Mouse (Mus musculus): ENCODE measurements around the gene Kcnq2. TPM values are rescaled to one million over a fixed set of nuclear protein-coding genes. Genes with fewer than 3 reads are reported as not detected.

Gene Kcnq2
- polyA plus RNA-seq, 1 experiment = not detected

DNA sequence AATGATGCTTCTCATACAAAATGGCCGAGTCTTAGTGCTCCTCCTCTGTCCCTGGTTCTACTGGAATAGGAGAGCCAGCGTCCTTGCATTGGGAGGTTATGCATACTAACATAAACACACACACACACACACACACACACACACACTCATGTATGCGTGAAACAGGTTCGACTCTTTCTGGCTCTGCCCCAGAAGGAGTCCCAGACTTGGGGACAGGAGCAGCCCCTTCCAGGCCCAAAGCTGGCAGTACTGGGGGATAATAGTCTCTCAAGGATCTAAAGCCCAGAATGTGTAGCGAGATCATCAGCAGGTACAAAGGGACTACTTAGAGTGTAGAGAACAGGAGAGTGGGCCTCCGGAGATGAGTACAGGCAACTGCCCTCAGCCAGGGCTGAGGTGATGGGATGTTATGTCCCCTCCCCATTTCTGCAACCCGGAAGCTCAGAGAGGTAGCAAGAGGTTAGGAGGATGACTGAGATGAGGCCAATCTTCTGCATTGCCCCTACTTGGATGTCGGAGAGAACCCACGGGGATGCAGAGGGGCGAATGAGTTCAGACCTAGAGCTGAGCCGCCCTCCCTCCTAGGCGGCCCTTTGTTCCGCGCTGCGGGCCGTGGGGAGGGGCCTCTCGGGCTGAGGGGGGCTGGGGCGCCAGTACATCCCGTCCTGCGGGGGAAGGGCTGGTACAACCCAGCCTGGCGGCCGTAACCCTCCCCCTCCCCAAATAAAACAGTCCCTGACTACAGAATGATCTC is 1.1 kb downstream of the Kcnq2 start:
- Histone ChIP-seq H3K4me3 (ENCODE audit: insufficient read depth, low read depth, low read length) (peak overlapping the region; percentile 26; the same call in 1 of the 2 replicates), H3K27ac (replicated peaks; ENCODE audit: low read depth, low read length) (no peak overlapping the region), H3K4me1 (ENCODE audit: control insufficient read depth, insufficient read depth, insufficient read length, low read length) (no peaks in the 10 kb centered on the region)

DNA sequence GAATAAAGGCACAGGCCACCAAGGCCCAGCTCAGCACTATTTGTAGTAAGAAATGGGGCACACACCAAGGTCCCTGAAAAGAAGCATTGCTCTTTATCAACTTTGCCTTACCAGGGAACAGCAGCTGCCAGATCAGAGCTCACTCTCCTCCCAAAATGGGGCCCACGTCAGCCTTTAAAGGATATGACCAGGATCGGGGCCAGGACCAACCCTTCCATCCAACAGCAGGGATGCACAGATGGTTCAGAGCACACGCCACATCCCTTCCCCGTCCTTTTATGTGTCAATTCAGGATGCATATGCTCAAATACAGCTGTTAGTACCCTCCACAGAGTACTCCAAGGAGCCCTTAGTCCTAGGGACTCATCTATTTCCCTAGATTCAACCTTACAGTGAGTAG is 4.9 kb downstream of the Kcnq2 start:
- H3K4me1 ChIP-seq (ENCODE audit: control insufficient read depth, insufficient read depth, insufficient read length, low read length) = no peaks in the 10 kb centered on the region
- H3K4me3 ChIP-seq (ENCODE audit: insufficient read depth, low read depth, low read length) = no peak overlapping the region
- no peak overlapping the region for H3K27ac ChIP-seq (replicated peaks; ENCODE audit: low read depth, low read length)

DNA sequence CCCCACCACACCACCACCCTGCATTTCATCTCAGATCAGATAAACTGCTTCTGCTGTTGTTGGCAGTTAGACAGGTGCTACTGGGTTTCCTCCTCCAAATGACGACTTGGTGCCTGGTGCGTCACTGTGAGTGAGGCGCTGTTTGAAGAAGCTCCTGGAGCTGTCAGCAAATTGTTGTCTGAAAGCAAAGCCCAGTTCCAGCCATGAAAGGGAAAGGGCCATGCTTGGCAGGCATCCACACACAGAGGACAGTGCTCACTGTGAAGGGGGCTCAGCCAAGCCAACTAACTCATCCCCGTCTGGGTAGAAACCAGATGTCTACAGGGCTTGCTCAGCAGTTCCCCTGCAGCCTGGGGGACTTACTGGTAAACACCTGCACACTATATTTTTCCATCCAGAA is 6.1 kb downstream of the Kcnq2 start:
- H3K27ac ChIP-seq (replicated peaks; ENCODE audit: low read depth, low read length) = no peak overlapping the region
- no peak overlapping the region for H3K4me3 ChIP-seq (ENCODE audit: insufficient read depth, low read depth, low read length)
- H3K4me1 ChIP-seq (ENCODE audit: control insufficient read depth, insufficient read depth, insufficient read length, low read length) = no peaks in the 10 kb centered on the region

DNA sequence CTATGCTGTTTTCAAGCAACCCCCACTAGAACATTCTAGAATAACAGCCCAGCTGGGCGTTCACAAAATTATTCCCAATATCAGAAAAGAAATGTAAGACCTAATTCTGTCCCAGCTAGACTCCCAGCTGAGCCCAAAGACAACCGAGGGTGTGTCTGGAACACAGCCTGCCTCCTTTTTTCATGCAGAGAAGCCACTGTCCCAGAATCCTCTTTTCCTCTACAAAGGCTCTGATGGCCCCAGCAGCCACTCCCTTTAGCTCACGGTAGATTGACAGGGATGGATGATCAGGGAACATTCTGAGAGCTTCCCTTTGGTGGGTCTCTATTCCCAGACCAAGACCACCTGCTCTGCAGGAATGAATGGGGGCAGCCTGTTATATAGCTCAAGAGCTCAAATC is 7.3 kb downstream of the Kcnq2 start:
- no peak overlapping the region for H3K27ac ChIP-seq (replicated peaks; ENCODE audit: low read depth, low read length)
- no peak overlapping the region for H3K4me3 ChIP-seq (ENCODE audit: insufficient read depth, low read depth, low read length)
- no peaks in the 10 kb centered on the region for H3K4me1 ChIP-seq (ENCODE audit: control insufficient read depth, insufficient read depth, insufficient read length, low read length)

DNA sequence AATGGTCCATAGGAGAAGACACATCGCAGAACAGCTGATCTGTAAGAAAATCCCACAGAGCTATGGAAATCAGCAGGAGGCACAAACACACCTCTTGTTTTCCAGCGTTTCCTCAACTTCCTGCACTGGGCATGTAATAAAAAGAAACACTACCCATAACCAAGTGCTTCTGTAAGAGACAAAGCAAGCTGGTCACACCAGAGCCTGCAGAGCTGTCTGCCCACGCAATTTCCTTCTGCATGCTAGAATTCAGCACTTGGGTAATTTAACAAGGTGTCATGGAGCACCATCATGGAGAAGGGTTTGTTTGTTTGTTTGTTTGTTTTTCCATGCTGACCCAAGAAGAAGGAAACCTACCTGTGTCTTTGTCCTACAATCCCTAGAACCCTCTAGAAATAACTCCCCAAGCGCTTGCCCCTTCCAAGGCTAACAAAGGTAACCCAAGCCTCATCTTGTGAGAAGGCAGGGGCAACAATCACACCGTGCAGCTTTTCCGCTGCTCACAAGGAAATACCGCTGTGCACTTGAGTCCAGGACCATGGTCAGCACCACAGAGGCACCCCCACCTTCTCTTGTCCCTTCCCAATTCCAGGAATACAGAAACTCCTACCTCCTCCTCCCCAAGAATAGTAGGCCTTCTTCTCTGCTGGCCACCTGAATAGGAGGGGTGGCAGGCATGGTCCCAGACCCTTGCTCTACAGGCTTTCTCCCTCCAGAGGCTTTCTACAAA is 9.2 kb downstream of the Kcnq2 start:
- Histone ChIP-seq H3K4me1 (ENCODE audit: control insufficient read depth, insufficient read depth, insufficient read length, low read length) (no peaks in the 10 kb centered on the region), H3K4me3 (ENCODE audit: insufficient read depth, low read depth, low read length) (no peak overlapping the region), H3K27ac (replicated peaks; ENCODE audit: low read depth, low read length) (no peak overlapping the region)

DNA sequence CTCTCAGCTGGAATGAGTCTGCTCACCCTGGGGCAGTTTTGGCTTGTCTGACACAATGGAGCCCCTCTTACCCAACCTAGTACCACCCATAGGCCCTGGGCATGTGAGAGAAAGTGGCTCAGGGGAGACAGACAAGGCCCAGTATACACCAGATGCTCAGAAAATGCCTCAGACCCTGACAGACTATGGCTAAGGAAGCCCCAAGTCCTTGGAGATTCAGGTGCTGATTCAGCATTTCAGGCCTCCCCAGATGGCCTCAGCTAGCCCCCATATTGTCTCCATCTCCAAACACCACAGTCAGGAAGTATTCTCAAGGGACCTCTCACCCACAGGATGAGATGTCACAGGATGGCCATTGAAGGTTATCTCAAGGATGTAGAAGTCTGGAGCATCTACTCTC is 12.5 kb downstream of the Kcnq2 start:
- Histone ChIP-seq H3K4me1 (ENCODE audit: control insufficient read depth, insufficient read depth, insufficient read length, low read length) (no peaks in the 10 kb centered on the region), H3K4me3 (ENCODE audit: insufficient read depth, low read depth, low read length) (no peak overlapping the region), H3K27ac (replicated peaks; ENCODE audit: low read depth, low read length) (no peak overlapping the region)

DNA sequence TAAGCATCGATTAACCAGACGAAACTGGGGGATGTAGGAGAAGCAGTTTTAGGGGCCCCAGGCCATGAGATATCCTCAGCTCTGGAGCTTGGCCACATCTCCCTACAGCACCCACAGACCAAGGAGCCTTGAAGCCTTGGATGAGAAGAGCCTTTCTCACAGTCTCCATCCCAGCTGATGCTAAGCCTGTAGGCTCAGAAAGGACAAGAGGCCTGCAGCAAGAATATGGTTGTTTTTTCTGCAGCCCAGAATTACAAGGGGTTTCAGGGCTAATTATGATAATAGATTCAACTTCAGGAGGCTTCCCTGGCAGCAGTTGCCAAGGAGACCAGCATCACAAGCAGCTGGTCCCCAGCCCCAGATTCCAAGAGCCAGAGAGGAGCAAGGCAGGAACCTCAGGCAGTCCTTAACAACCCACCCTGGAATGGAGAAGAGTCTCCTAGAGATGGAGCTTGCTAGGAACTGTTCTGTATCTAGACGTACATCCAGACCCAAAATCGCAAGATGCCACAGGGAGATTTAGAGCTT is 14.1 kb downstream of the Kcnq2 start:
- Histone ChIP-seq H3K4me3 (ENCODE audit: insufficient read depth, low read depth, low read length) (no peak overlapping the region), H3K4me1 (ENCODE audit: control insufficient read depth, insufficient read depth, insufficient read length, low read length) (no peaks in the 10 kb centered on the region)

DNA sequence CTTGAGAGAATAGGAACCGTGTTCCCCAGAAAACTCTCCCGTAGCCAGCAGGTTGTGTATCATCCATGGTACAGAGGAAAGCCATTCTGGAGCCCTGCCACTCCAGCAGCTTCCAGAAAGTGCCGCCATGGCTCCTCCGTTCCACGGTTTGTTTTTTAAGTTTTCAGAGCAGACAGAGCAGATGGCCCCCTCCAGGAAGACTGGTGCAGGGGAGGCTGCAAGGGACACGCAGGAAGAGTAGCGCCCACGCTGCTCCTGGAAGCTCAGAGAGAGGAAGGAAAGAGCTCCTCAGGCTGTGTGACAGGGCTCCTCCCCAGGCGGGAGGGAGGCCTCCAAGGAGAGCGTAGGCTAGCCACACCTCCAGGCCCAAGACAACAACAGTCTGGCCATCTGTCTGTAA is 15.1 kb downstream of the Kcnq2 start:
- Histone ChIP-seq H3K4me3 (ENCODE audit: insufficient read depth, low read depth, low read length) (no peak overlapping the region), H3K27ac (replicated peaks; ENCODE audit: low read depth, low read length) (no peak overlapping the region), H3K4me1 (ENCODE audit: control insufficient read depth, insufficient read depth, insufficient read length, low read length) (no peaks in the 10 kb centered on the region)

More for the DNA sequence above, 14.1 kb downstream of the Kcnq2 start:
- H3K27ac ChIP-seq (replicated peaks; ENCODE audit: low read depth, low read length) = no peak overlapping the region

DNA sequence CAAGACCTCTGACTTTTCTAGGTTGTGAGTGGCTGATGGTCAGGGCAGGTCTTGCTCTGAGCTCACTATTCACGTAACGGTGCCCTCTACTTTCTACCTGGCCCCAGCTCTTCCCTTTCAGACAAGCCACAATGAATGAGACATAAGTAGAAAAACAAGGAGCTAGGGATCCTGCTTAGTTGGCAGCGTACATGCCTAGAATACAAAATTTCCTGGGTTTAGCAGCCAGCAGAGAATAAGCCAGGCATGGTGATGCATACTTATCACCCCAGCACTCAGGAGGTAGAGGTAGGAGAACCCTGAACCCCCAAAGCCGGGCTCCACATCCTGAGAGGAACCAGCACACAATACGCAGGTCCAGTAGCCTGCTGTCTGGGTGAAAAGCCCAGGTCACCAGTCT is 18.7 kb downstream of the Kcnq2 start:
- no peak overlapping the region for H3K27ac ChIP-seq (replicated peaks; ENCODE audit: low read depth, low read length)
- H3K4me1 ChIP-seq (ENCODE audit: control insufficient read depth, insufficient read depth, insufficient read length, low read length) = no peaks in the 10 kb centered on the region
- no peak overlapping the region for H3K4me3 ChIP-seq (ENCODE audit: insufficient read depth, low read depth, low read length)

DNA sequence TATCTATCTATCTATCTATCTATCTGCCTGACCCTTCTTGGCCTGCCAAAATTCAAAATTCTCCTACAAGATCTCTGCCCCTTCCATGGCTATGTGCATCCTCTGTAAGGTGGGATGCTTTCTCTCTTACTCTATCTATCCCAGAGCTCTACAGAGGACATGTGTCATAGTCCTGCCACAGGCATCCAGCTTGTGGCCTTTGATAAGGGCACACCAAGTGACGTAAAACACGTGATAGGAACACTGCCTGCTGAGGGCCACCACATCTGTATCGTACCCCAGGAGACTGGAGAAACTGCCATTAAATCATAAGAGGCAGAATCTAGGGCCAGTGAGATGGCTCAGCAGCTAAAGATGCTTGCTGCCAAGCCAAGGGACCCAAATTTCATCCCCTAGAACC is 19.7 kb downstream of the Kcnq2 start:
- Histone ChIP-seq H3K27ac (replicated peaks; ENCODE audit: low read depth, low read length) (no peak overlapping the region), H3K4me3 (ENCODE audit: insufficient read depth, low read depth, low read length) (no peak overlapping the region), H3K4me1 (ENCODE audit: control insufficient read depth, insufficient read depth, insufficient read length, low read length) (no peaks in the 10 kb centered on the region)

DNA sequence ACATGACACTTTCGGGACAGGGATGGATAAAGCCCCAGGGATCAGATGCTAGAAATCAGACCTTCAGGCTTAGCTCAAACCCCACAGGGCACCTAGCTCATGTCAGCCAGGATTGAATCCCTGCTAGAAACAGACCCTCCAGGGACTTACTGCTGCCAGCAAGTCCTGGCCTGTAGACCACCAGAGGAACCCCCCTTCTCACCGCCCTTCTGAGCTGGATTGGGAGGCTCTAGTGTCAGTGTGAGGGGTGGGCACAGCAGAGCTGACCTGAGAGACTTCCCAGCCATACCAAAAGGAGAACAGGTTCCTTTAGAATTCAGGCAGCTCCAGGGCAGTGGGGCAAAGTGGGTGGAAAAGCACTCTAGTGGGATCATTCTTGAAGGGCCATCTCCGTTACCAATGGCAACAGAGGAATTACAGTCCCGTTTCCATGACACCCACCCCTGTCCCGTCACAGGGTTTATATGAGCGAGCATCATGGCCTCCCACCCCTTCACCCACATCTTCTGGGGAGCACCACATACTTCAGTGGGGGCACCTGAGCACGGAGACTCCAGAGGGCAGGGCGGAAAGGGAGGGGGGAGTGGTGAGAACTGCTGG is 21.2 kb downstream of the Kcnq2 start:
- Histone ChIP-seq H3K4me3 (ENCODE audit: insufficient read depth, low read depth, low read length) (no peak overlapping the region), H3K4me1 (ENCODE audit: control insufficient read depth, insufficient read depth, insufficient read length, low read length) (no peaks in the 10 kb centered on the region), H3K27ac (replicated peaks; ENCODE audit: low read depth, low read length) (no peak overlapping the region)

DNA sequence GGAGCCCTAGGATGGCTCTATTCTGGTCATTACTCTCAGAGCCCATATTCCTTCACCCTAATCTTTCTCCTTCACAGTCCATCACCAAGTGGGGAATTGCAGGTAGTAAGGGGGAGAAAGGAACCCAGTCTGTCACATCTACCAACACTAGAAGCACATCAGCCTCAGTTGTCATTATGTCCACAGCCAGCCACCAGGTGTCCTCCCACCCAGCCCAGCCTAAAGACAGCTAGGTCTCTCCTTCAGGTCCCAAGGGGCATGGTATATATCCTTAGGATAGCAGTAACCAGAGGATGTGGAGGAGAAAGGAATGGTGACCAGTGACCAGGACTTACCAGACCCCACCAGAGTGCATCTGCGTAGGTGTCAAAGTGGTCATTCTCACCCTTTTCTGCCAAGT is 23.4 kb downstream of the Kcnq2 start:
- no peak overlapping the region for H3K27ac ChIP-seq (replicated peaks; ENCODE audit: low read depth, low read length)
- H3K4me3 ChIP-seq (ENCODE audit: insufficient read depth, low read depth, low read length) = no peak overlapping the region
- no peaks in the 10 kb centered on the region for H3K4me1 ChIP-seq (ENCODE audit: control insufficient read depth, insufficient read depth, insufficient read length, low read length)

DNA sequence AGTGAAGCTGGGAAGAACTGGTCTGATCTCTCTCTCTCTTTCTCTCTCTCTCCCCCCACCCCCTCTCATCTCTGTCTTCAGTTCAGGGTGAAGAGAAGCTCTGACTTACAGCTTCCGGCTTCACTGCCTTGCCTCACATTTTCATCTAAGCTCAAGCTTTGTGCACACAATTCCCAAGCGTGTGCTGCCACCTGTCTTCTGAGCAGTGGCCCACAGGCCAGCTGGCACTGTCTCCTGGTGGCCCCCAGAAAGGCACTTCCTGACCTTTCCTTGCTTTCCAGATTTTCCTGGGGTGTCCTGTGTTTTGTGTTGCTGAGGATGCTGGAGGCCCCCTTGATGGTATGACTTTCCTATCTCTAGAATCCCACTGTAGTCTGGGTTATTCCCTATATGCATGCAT is 31.0 kb downstream of the Kcnq2 start:
- Histone ChIP-seq H3K27ac (replicated peaks; ENCODE audit: low read depth, low read length) (no peak overlapping the region), H3K4me3 (ENCODE audit: insufficient read depth, low read depth, low read length) (no peak overlapping the region), H3K4me1 (ENCODE audit: control insufficient read depth, insufficient read depth, insufficient read length, low read length) (no peaks in the 10 kb centered on the region)

DNA sequence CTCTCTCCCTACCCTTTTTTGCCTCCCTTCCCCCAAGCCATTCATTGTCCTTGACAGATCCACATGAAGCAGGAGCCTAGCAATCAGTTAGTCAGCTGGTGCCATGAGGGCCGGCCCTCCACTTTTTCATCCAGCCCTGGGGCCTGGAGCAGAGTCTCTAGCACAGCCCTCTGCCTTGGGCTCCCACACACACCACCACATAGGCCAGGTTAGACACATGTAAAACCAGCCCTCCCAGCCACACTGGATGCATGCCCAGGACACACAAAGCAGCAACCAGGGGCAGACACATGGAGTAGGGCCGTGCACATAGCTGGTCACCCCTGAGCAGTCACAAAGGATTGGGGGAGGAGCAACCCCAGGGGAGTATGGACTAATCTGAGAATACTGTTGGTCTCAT is 32.9 kb downstream of the Kcnq2 start:
- H3K27ac ChIP-seq (replicated peaks; ENCODE audit: low read depth, low read length) = no peak overlapping the region
- no peak overlapping the region for H3K4me3 ChIP-seq (ENCODE audit: insufficient read depth, low read depth, low read length)
- no peaks in the 10 kb centered on the region for H3K4me1 ChIP-seq (ENCODE audit: control insufficient read depth, insufficient read depth, insufficient read length, low read length)

DNA sequence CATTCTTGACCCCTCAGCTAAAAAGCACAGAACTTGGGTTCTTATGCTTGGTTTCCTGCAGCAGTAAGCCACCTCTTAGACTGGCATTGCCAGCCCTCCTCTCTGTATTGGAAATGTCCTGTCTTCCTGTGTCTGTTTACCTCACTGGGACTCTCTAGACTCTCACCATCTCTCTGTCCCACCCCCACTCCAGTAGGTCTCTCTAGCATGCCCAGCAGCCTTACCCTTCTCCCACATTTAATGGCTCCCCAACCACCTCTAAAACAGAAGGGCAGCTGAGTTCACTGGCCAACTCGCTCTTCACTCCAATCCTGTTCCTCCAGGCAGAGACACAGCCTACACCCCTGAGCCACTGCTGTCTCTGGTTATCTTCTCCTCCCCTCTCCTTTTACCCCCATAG is 33.5 kb downstream of the Kcnq2 start:
- no peaks in the 10 kb centered on the region for H3K4me1 ChIP-seq (ENCODE audit: control insufficient read depth, insufficient read depth, insufficient read length, low read length)
- no peak overlapping the region for H3K27ac ChIP-seq (replicated peaks; ENCODE audit: low read depth, low read length)
- H3K4me3 ChIP-seq (ENCODE audit: insufficient read depth, low read depth, low read length) = no peak overlapping the region

Data from brown adipose tissue, adult 24 weeks (tissue).